Mouse (Mus musculus) ES-Bruce4 (cell line): ENCODE results near the gene Sh2d1b1.

ENCODE experiments used
- CTCF ChIP-seq: IDR thresholded peaks from one replicate; pipeline ENCODE4 v1.8.1; 2011; ENCODE audit warnings: low read depth, low read length
- EP300 ChIP-seq: IDR thresholded peaks from 2 replicates; pipeline ENCODE4 v1.6.1; 2011; ENCODE audit warnings: low read depth, low read length; ENCODE audit not compliant: insufficient read depth
- POLR2A ChIP-seq: IDR thresholded peaks from one replicate; pipeline ENCODE4 v1.8.1; 2011; ENCODE audit warnings: low read length; ENCODE audit not compliant: insufficient read depth

DNA sequence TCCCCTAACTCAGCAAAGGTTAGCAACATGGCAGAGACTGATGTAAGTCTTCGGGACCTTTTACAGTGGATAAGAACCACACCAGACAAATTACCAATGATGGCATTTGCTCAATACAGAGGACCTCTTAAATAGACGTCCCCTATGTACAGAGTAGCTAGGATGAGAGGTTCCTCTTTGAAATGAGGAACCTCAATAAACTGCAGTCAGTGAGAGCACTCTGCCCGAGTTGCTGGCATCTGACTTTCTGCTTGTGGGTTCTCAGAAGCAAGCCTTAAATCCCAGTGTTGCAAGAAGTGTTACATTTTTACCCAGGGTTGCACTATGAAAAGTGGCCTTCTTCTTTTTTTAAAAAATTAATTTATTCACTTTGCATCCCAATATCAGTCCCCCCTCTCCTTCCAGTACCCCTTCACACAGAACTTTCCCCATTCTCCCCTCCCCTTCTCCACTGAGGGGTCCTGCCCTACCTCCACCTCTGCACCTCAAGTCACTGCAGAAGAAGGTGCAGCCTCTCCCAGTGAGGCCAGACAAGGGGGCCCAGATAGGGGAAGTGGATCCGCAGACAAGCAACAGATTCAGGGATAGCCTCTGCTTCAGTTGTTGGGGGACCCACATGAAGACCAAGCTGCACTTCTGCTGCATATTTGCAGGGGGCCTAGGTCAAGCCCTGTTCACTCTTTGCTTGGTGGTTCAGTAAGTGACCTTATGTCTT lies 5.5 kb downstream of the Sh2d1b1 start:
- TF ChIP-seq POLR2A (no peak), CTCF (no peak), EP300 (no peak)
